Mouse (Mus musculus): ENCODE data around the gene Klk15. TPM values are rescaled to one million over a fixed set of nuclear protein-coding genes. Genes with fewer than 3 reads are reported as not detected.
"Not testable (repeated sequence)": the region's sequence is repeated elsewhere in the genome, so short reads cannot be mapped to it uniquely, and the experiment has no call there.

The Klk15 gene
- total RNA-seq, 2 experiments from 2014 or later: not detected

- DNase-seq (ENCODE audit: low spot score in 2 of 2): no peak
Observed at GRCm38 (mm10) chr7:43967612-43968011, 34.1 kb downstream of the Klk15 start.

DNA sequence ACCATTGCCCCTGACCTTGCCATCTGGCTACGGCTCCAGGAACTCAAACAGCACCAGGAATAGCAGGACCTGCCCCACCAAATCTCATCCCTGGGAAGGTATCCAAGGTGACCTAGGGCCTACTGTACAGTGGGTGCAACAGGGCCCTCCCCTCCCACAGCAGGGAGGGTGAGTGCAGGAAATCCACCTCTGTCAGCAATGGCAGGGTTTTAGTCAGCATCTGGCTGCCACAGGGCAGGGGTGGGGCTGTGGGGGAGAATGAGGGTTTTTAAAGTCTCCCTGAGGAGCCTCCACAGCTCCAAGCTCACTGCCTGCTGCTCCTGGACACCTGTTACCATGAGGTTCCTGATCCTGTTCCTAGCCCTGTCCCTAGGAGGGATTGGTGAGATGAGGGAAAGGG lies 42.2 kb downstream of the Klk15 start, which contains the start of gene Klk1b9:
TSS of gene Klk1b9 (plus strand) at position 301 of the 400 bp plus-strand sequence.
- DNase-seq (ENCODE audit: low spot score in 2 of 2): not testable (repeated sequence)

DNA sequence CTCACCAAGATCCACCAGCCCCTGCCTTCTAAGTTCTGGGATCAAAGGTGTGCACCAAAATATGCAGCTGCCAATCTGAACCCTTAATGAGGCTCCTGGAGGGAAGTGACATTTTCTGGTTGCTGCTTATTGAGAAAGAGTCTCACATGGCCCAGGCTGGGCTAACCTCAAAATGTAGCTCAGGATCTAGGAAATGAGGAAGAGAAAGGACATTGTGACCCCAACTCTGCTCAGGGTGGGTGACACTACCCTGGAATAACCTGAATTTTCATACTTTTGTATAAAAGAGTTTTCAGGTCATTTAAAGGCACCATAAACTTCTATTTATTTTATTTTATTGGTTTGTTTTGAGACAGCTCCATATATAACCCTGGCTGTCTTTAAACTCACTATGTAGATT lies 52.1 kb downstream of the Klk15 start:
- DNase-seq (ENCODE audit: low spot score in 2 of 2): no peak

Other genes with a start within 250 kb of the Klk15 start
- under 1 TPM in 1 of 2 experiments, not detected in 1; 0.27 TPM for gene Klk14, start 243.3 kb upstream of the Klk15 start, total RNA-seq (2021)
- gene Klk13, start 221.2 kb upstream of the Klk15 start, total RNA-seq (2021): not detected
- not detected for gene Klk12, start 164.8 kb upstream of the Klk15 start, total RNA-seq (2021)
- gene Klk11, start 159.1 kb upstream of the Klk15 start, total RNA-seq (2021): not detected
- under 1 TPM; 0.31 to 0.43 TPM for gene Klk10, start 152.7 kb upstream of the Klk15 start, total RNA-seq (2021)
- gene Klk9, start 141.8 kb upstream of the Klk15 start, total RNA-seq (2021): not detected
- gene Klk8, start 136.2 kb upstream of the Klk15 start, total RNA-seq (2021): 10 to 100 TPM; 23.5 to 25.0 TPM
- under 1 TPM; 0.29 to 0.62 TPM for gene Klk7, start 122.4 kb upstream of the Klk15 start, total RNA-seq (2021)
- gene Klk6, start 109.2 kb upstream of the Klk15 start, total RNA-seq (2021): not detected
- gene Klk5, start 91.8 kb upstream of the Klk15 start, total RNA-seq (2021): not detected
- gene Klk4, start 52.6 kb upstream of the Klk15 start, total RNA-seq (2021): not detected
- not detected for gene Klk1b8, start 16.9 kb downstream of the Klk15 start, total RNA-seq (2021)
- not detected for gene Klk1b1, start 33.0 kb downstream of the Klk15 start, total RNA-seq (2021)
- not detected for gene Klk1b9, start 42.3 kb downstream of the Klk15 start, total RNA-seq (2021)
- gene Klk1b11, start 62.1 kb downstream of the Klk15 start, total RNA-seq (2021): not detected
- not detected for gene Klk1b26, start 78.4 kb downstream of the Klk15 start, total RNA-seq (2021)
- gene Klk1b27, start 118.5 kb downstream of the Klk15 start, total RNA-seq (2021): not detected
- not detected for gene Klk1b21, start 168.6 kb downstream of the Klk15 start, total RNA-seq (2021)
- gene Klk1b22, start 178.9 kb downstream of the Klk15 start, total RNA-seq (2021): not detected
- not detected for gene Klk1b16, start 203.0 kb downstream of the Klk15 start, total RNA-seq (2021)

All from layer of hippocampus, postnatal 10 days (tissue).